ENCODE assay signal across 8 mouse cellular contexts in the genomic region with DNA sequence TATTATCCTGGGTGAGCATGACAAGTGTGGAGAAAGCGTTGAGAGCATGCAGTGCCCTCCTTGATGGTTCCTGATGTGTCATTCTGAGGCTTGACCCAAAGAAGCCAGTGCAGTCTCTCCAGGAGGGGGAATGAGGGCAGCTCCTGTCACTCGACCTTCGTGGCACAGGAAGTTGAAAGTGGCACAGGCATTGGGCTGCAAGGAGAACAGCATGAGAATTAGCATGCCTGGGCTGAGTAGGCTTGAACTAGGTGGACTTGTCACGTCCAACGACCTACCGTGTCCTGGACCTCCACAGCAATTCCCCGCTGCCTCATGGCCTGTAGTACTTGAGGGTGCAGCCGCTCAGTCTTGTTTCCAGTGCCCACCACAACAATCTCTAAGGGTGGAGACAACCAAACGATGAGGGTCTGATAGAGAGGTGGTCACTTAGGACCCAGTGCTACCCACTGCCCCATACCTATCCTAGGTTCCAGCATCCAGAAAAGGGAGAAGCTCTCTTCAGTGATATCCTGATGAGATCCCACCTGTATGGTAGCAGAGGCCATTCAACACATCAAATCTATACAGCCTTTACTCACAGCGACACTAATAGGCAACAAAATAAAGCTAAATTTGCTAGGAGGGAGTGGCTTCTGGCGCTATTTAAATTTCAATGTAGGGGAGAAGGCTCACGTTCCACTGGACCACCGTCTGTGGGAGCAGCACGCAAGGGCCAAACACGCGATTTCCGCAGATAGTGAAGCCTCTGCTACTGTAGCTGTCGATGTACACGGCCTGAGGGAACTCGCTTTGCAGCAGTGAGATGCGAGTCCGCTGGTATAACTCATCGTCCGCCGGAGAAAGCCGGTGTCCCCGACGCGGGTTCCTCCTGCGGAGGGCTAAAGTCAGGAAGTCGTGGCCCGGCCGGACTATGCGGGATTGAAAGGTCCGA. TPM values are rescaled to one million over a fixed set of nuclear protein-coding genes. Genes with fewer than 3 reads are reported as not detected.
DNase-seq lines count a peak whose midpoint lies in the region; ATAC-seq and TF ChIP-seq lines count a peak whose summit lies in the region.

No protein-coding gene starts in this region.

- TF ChIP-seq CTCF in cerebellum, adult 2 months (IDR thresholded peaks at IDR 0.05; ENCODE audit: borderline replicate concordance, insufficient read depth, low read depth, low read length), result no peak
- TF ChIP-seq CTCF in thymus, adult 2 months (IDR thresholded peaks at IDR 0.05; ENCODE audit: borderline replicate concordance, control insufficient read depth, extremely low read depth, insufficient read depth, low read length, poor library complexity), result no peak

- peaks cover 3% of the 10 kb centered on the region; the same call in 1 of the 2 replicates for H3K36me3 ChIP-seq in thymus, adult 2 months (ENCODE audit: control insufficient read depth, insufficient read depth, low read length)
- peaks cover 23% of the 10 kb centered on the region for H3K36me3 ChIP-seq in intestine, embryonic 15.5 days
- peaks cover 10% of the 10 kb centered on the region for H3K36me3 ChIP-seq in myocyte (ENCODE audit: control insufficient read depth, insufficient read depth)

- peak overlapping the region; percentile 97 for H3K4me2 ChIP-seq in intestine, embryonic 15.5 days (replicated peaks)
- peak overlapping the region; percentile 99 for H3K4me2 ChIP-seq in myocyte (ENCODE audit: low read depth)

- peak overlapping the region; percentile 55 for H3ac ChIP-seq in myocyte (ENCODE audit: control insufficient read depth, insufficient read length)

- DNase-seq in cerebellum, adult 2 months, result no peak
- no peak for DNase-seq in cerebellum, postnatal 4 days (ENCODE audit: low spot score in 2 of 2)
- DNase-seq in thymus, adult 2 months, result no peak
- DNase-seq in thymus, adult 18-20 months, result no peak
- no peak for DNase-seq in gastrocnemius, postnatal 4 days (ENCODE audit: low spot score in 2 of 2)
- no peak for DNase-seq in cerebellum, adult 11 months

- 10% methylated on average over 35 of the region's 35 CpGs for WGBS in cerebellum, adult 2 months
- 16% methylated on average over 35 of the region's 35 CpGs for WGBS in thymus, adult 2 months
- 11% methylated on average over 35 of the region's 35 CpGs for WGBS in intestine, embryonic 15.5 days

- H3K79me2 ChIP-seq in myocyte (ENCODE audit: control insufficient read depth, insufficient read depth), result peaks cover 13% of the 10 kb centered on the region

- no peak for TF ChIP-seq POLR2A in cerebellum, adult 2 months (IDR thresholded peaks at IDR 0.05; ENCODE audit: borderline replicate concordance, insufficient read depth, low read length)
- no peak for TF ChIP-seq POLR2A in thymus, adult 2 months (IDR thresholded peaks at IDR 0.05; ENCODE audit: control insufficient read depth, extremely low read depth, insufficient read depth, low read length, poor library complexity)
- TF ChIP-seq POLR2A in myocyte (IDR thresholded peaks at IDR 0.05; ENCODE audit: insufficient read length, low read depth), result no peak

- peak overlapping the region; percentile 92 for H3K4me3 ChIP-seq in cerebellum, adult 2 months (replicated peaks; ENCODE audit: insufficient read depth, low read depth, low read length)
- peak overlapping the region; percentile 87 for H3K4me3 ChIP-seq in thymus, adult 2 months (ENCODE audit: control insufficient read depth, insufficient read depth, low read length)
- H3K4me3 ChIP-seq in intestine, embryonic 15.5 days (replicated peaks), result peak overlapping the region; percentile 66
- peak overlapping the region; percentile 82 for H3K4me3 ChIP-seq in myocyte

- no peaks in the 10 kb centered on the region for H3K27me3 ChIP-seq in cerebellum, adult 2 months (ENCODE audit: control insufficient read depth, insufficient read depth, low read length)
- H3K27me3 ChIP-seq in thymus, adult 2 months (ENCODE audit: control insufficient read depth, insufficient read depth, low read length), result no peaks in the 10 kb centered on the region
- no peaks in the 10 kb centered on the region for H3K27me3 ChIP-seq in intestine, embryonic 15.5 days (replicated peaks)
- no peaks in the 10 kb centered on the region for H3K27me3 ChIP-seq in myocyte (ENCODE audit: control insufficient read depth, insufficient read depth, insufficient read length)

- H3K9me3 ChIP-seq in intestine, embryonic 15.5 days, result no peaks in the 10 kb centered on the region

- H3K4me1 ChIP-seq in cerebellum, adult 2 months (ENCODE audit: control insufficient read depth, insufficient read depth, low read length), result peaks cover 10% of the 10 kb centered on the region
- peaks cover 29% of the 10 kb centered on the region for H3K4me1 ChIP-seq in thymus, adult 2 months (replicated peaks; ENCODE audit: control insufficient read depth, insufficient read depth, low read length)
- H3K4me1 ChIP-seq in intestine, embryonic 15.5 days (replicated peaks), result peaks cover 36% of the 10 kb centered on the region

- ATAC-seq in intestine, embryonic 15.5 days, result no peak

- peak overlapping the region; percentile 34 for H3K27ac ChIP-seq in cerebellum, adult 2 months (ENCODE audit: insufficient read depth, low read length)
- peak overlapping the region; percentile 55 for H3K27ac ChIP-seq in thymus, adult 2 months (ENCODE audit: control insufficient read depth, insufficient read depth, low read length)
- peak overlapping the region; percentile 94 for H3K27ac ChIP-seq in intestine, embryonic 15.5 days

- H3K9ac ChIP-seq in intestine, embryonic 15.5 days, result peak overlapping the region; percentile 80

TF ChIP-seq in myocyte, 11 proteins besides CTCF, POLR2A, EP300 and RAD21:
- TF ChIP-seq USF1 (IDR thresholded peaks at IDR 0.05; ENCODE audit: low read depth) (no peak), REST (IDR thresholded peaks at IDR 0.05; ENCODE audit: insufficient read depth, insufficient read length) (no peak), POLR2AphosphoS2 (IDR thresholded peaks at IDR 0.05; ENCODE audit: insufficient read length, low read depth) (no peak), SRF (IDR thresholded peaks at IDR 0.05; ENCODE audit: control insufficient read depth, insufficient read length, low read depth) (no peak), E2F4 (IDR thresholded peaks at IDR 0.05; ENCODE audit: insufficient read depth) (no peak), TCF3 (IDR thresholded peaks at IDR 0.05; ENCODE audit: insufficient read length, low read depth) (no peak), MAX (IDR thresholded peaks at IDR 0.05; ENCODE audit: low read depth) (no peak), TCF12 (IDR thresholded peaks at IDR 0.05; ENCODE audit: insufficient read depth, poor library complexity, severe bottlenecking) (no peak), MYOG (IDR thresholded peaks at IDR 0.05; ENCODE audit: control insufficient read depth in 1 of 3, insufficient read depth in 1 of 3, insufficient read length in 2 of 3, low read depth in 2 of 3) (no peak), CEBPB (IDR thresholded peaks at IDR 0.05; ENCODE audit: insufficient read depth, poor library complexity, severe bottlenecking) (no peak), MYOD1 (IDR thresholded peaks at IDR 0.05; ENCODE audit: control insufficient read depth in 1 of 3, insufficient read length in 2 of 3, low read depth in 2 of 3) (no peak)

RNA-seq across cellular contexts. Expression of gene Ndufaf3, which starts 1.1 kb away (rescaled TPM):
- polyA plus RNA-seq in cerebellum, adult 2 months (2012; rRNA removed), result 63.0 and 69.3 TPM in 2 replicates
- polyA plus RNA-seq in thymus, adult 2 months (2012; rRNA removed), result 65.5 and 74.2 TPM in 2 replicates
- polyA plus RNA-seq in intestine, embryonic 15.5 days (2015; fragmentation: Nextera tagmentation; extraction: Ambion mirVana), result 37.7 and 42.4 TPM in 2 replicates
- polyA plus RNA-seq in myocyte (2012; fragmentation: generic; extraction: Trizol), result 25.8 TPM
- 10 to 100 TPM; 39.6 to 46.7 TPM for total RNA-seq in gastrocnemius, postnatal 4 days (2021)

RNA-seq across cellular contexts. Expression of gene Dalrd3, which starts 3.5 kb away (rescaled TPM):
- 215 and 239 TPM in 2 replicates for polyA plus RNA-seq in cerebellum, adult 2 months (2012; rRNA removed)
- polyA plus RNA-seq in thymus, adult 2 months (2012; rRNA removed), result 418 and 504 TPM in 2 replicates
- 112 and 118 TPM in 2 replicates for polyA plus RNA-seq in intestine, embryonic 15.5 days (2015; fragmentation: Nextera tagmentation; extraction: Ambion mirVana)
- polyA plus RNA-seq in myocyte (2012; fragmentation: generic; extraction: Trizol), result 50.2 TPM
- 10 to 100 TPM; 11.5 to 14.6 TPM for total RNA-seq in gastrocnemius, postnatal 4 days (2021)

RNA-seq across cellular contexts. Expression of gene Impdh2, which starts 6.1 kb away (rescaled TPM):
- polyA plus RNA-seq in cerebellum, adult 2 months (2012; rRNA removed), result 70.6 and 76.9 TPM in 2 replicates
- polyA plus RNA-seq in thymus, adult 2 months (2012; rRNA removed), result 160 and 200 TPM in 2 replicates
- polyA plus RNA-seq in intestine, embryonic 15.5 days (2015; fragmentation: Nextera tagmentation; extraction: Ambion mirVana), result 173 and 179 TPM in 2 replicates
- polyA plus RNA-seq in myocyte (2012; fragmentation: generic; extraction: Trizol), result 129 TPM
- total RNA-seq in gastrocnemius, postnatal 4 days (2021), result 10 to 100 TPM; 78.6 to 92.9 TPM

RNA-seq across cellular contexts. Expression of gene Wdr6, which starts 12.4 kb away (rescaled TPM):
- 97.4 and 107 TPM in 2 replicates for polyA plus RNA-seq in cerebellum, adult 2 months (2012; rRNA removed)
- 106 and 112 TPM in 2 replicates for polyA plus RNA-seq in thymus, adult 2 months (2012; rRNA removed)
- 71.4 and 72.7 TPM in 2 replicates for polyA plus RNA-seq in intestine, embryonic 15.5 days (2015; fragmentation: Nextera tagmentation; extraction: Ambion mirVana)
- 21.9 TPM for polyA plus RNA-seq in myocyte (2012; fragmentation: generic; extraction: Trizol)
- total RNA-seq in gastrocnemius, postnatal 4 days (2021), result 10 to 100 TPM; 27.7 to 32.2 TPM

RNA-seq across cellular contexts. Expression of gene P4htm, which starts 31.3 kb away (rescaled TPM):
- 102 and 105 TPM in 2 replicates for polyA plus RNA-seq in cerebellum, adult 2 months (2012; rRNA removed)
- 6.6 and 10.5 TPM in 2 replicates for polyA plus RNA-seq in thymus, adult 2 months (2012; rRNA removed)
- polyA plus RNA-seq in intestine, embryonic 15.5 days (2015; fragmentation: Nextera tagmentation; extraction: Ambion mirVana), result 5.8 and 6.4 TPM in 2 replicates
- polyA plus RNA-seq in myocyte (2012; fragmentation: generic; extraction: Trizol), result 0.94 TPM
- 1 to 10 TPM; 5.0 to 5.5 TPM for total RNA-seq in gastrocnemius, postnatal 4 days (2021)

Comparison
In these comparisons a context has a peak if more than half of its experiments do, and no peak if none do; other contexts are left out.
1. H3K27ac ChIP-seq: peak in every context shown above with its lines; median percentile 94 in intestine, embryonic 15.5 days; 55 in thymus, adult 2 months; 34 in cerebellum, adult 2 months.